Mouse (Mus musculus) G1E (cell line): ENCODE data around the gene Rnf20.

Experiments used
- CTCF ChIP-seq: IDR thresholded peaks from 2 replicates; pipeline ENCODE4 v1.5.1; 2012; ENCODE audit warnings: low read depth, low read length, inconsistent platforms, mixed read lengths
- GATA1 ChIP-seq: IDR thresholded peaks from 2 replicates; pipeline ENCODE4 v1.6.1; 2012; ENCODE audit warnings: borderline replicate concordance, low read length, inconsistent platforms, mixed read lengths
- GATA2 ChIP-seq: IDR thresholded peaks from 2 replicates; pipeline ENCODE4 v1.6.1; 2012; ENCODE audit warnings: low read depth, low read length, inconsistent platforms, borderline replicate concordance
- POLR2AphosphoS5 ChIP-seq: IDR thresholded peaks from 2 replicates; pipeline ENCODE4 v1.6.1; 2012; ENCODE audit warnings: low read depth, low read length, inconsistent platforms; ENCODE audit not compliant: insufficient replicate concordance

DNA sequence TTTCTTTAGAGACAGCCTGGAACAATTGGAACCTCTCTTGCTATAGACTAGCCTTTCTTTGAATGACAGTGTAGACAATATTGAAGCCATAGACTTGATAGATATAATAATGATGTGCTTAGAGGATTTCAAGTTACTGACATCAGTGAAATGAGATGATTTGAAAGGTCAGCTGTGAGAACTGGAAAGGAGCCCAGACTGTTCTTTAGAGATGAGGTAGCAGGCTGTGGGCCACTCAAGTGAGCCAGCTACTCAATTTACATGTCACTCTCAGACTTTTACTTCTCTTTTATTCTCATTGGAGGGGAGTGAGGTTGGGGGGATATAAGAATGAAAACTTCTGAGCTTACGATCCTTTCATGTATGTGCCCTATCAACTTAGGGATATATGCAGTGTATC, 27.6 kb downstream of the Rnf20 start:
- TF ChIP-seq CTCF, result no peak
- TF ChIP-seq POLR2AphosphoS5, result no peak
- no peak for TF ChIP-seq GATA1
- TF ChIP-seq GATA2, result no peak
